Mouse (Mus musculus): ENCODE measurements around the gene Gm17268. TPM values are rescaled to one million over a fixed set of nuclear protein-coding genes. Genes with fewer than 3 reads are reported as not detected.

Gm17268 gene
- polyA plus RNA-seq, 1 experiment from 2014 or later: not detected

- no peaks in the 10 kb centered on the region for H3K27me3 ChIP-seq (ENCODE audit: control insufficient read depth, insufficient read depth, low read depth, low read length)
- no peak for ATAC-seq
- H3K4me2 ChIP-seq (ENCODE audit: low read length): no peak overlapping the region
- H3K9me3 ChIP-seq (replicated peaks; ENCODE audit: control insufficient read depth, low read length, poor library complexity, severe bottlenecking): no peaks in the 10 kb centered on the region
- H3K9ac ChIP-seq (ENCODE audit: low read depth, low read length): no peak overlapping the region
- H3K36me3 ChIP-seq (ENCODE audit: control insufficient read depth, insufficient read depth, low read length): no peaks in the 10 kb centered on the region
- no peaks in the 10 kb centered on the region for H3K4me1 ChIP-seq (ENCODE audit: control insufficient read depth, insufficient read depth, low read length)
- no peak overlapping the region for H3K27ac ChIP-seq (ENCODE audit: low read length)
- no peak overlapping the region for H3K4me3 ChIP-seq (ENCODE audit: low read depth, low read length)
Observed at GRCm38 (mm10) chr11:82019793-82020192, 18.6 kb downstream of the Gm17268 start.

GRCm38 (mm10) chr11:82019389-82019788 lies 19.0 kb downstream of the Gm17268 start:
- no peak for ATAC-seq

GRCm38 (mm10) chr11:82016181-82016780 lies 22.1 kb downstream of the Gm17268 start:
- no peak overlapping the region for H3K9ac ChIP-seq (ENCODE audit: low read depth, low read length)
- no peaks in the 10 kb centered on the region for H3K27me3 ChIP-seq (ENCODE audit: control insufficient read depth, insufficient read depth, low read depth, low read length)
- no peak for ATAC-seq
- no peaks in the 10 kb centered on the region for H3K9me3 ChIP-seq (replicated peaks; ENCODE audit: control insufficient read depth, low read length, poor library complexity, severe bottlenecking)
- H3K27ac ChIP-seq (ENCODE audit: low read length): no peak overlapping the region
- no peaks in the 10 kb centered on the region for H3K36me3 ChIP-seq (ENCODE audit: control insufficient read depth, insufficient read depth, low read length)
- H3K4me2 ChIP-seq (ENCODE audit: low read length): no peak overlapping the region
- no peaks in the 10 kb centered on the region for H3K4me1 ChIP-seq (ENCODE audit: control insufficient read depth, insufficient read depth, low read length)
- H3K4me3 ChIP-seq (ENCODE audit: low read depth, low read length): no peak overlapping the region
- 86% methylated on average over 3 of the region's 3 CpGs for WGBS

More at GRCm38 (mm10) chr11:82019389-82019788, 19.0 kb downstream of the Gm17268 start:
- WGBS: 70% methylated on average over 2 of the region's 2 CpGs
- no peak overlapping the region for H3K4me3 ChIP-seq (ENCODE audit: low read depth, low read length)
- no peaks in the 10 kb centered on the region for H3K36me3 ChIP-seq (ENCODE audit: control insufficient read depth, insufficient read depth, low read length)
- no peak overlapping the region for H3K9ac ChIP-seq (ENCODE audit: low read depth, low read length)
- no peaks in the 10 kb centered on the region for H3K9me3 ChIP-seq (replicated peaks; ENCODE audit: control insufficient read depth, low read length, poor library complexity, severe bottlenecking)
- H3K27me3 ChIP-seq (ENCODE audit: control insufficient read depth, insufficient read depth, low read depth, low read length): no peaks in the 10 kb centered on the region
- no peak overlapping the region for H3K27ac ChIP-seq (ENCODE audit: low read length)
- H3K4me2 ChIP-seq (ENCODE audit: low read length): no peak overlapping the region
- no peaks in the 10 kb centered on the region for H3K4me1 ChIP-seq (ENCODE audit: control insufficient read depth, insufficient read depth, low read length)

- Histone ChIP-seq H3K27ac (ENCODE audit: low read length) (no peak overlapping the region), H3K9ac (ENCODE audit: low read depth, low read length) (no peak overlapping the region), H3K4me2 (ENCODE audit: low read length) (no peak overlapping the region), H3K4me1 (ENCODE audit: control insufficient read depth, insufficient read depth, low read length) (no peaks in the 10 kb centered on the region), H3K36me3 (ENCODE audit: control insufficient read depth, insufficient read depth, low read length) (no peaks in the 10 kb centered on the region), H3K9me3 (replicated peaks; ENCODE audit: control insufficient read depth, low read length, poor library complexity, severe bottlenecking) (no peaks in the 10 kb centered on the region), H3K4me3 (ENCODE audit: low read depth, low read length) (no peak overlapping the region), H3K27me3 (ENCODE audit: control insufficient read depth, insufficient read depth, low read depth, low read length) (no peaks in the 10 kb centered on the region)
- 85% methylated on average over 2 of the region's 2 CpGs for WGBS
- ATAC-seq: no peak
Observed at GRCm38 (mm10) chr11:82015066-82015465, 23.3 kb downstream of the Gm17268 start.

GRCm38 (mm10) chr11:82013756-82014155 lies 24.6 kb downstream of the Gm17268 start:
- WGBS: 53% methylated on average over 1 of the region's 1 CpGs
- Histone ChIP-seq H3K9me3 (replicated peaks; ENCODE audit: control insufficient read depth, low read length, poor library complexity, severe bottlenecking) (no peaks in the 10 kb centered on the region), H3K27me3 (ENCODE audit: control insufficient read depth, insufficient read depth, low read depth, low read length) (no peaks in the 10 kb centered on the region), H3K36me3 (ENCODE audit: control insufficient read depth, insufficient read depth, low read length) (no peaks in the 10 kb centered on the region), H3K27ac (ENCODE audit: low read length) (no peak overlapping the region), H3K9ac (ENCODE audit: low read depth, low read length) (no peak overlapping the region), H3K4me1 (ENCODE audit: control insufficient read depth, insufficient read depth, low read length) (no peaks in the 10 kb centered on the region), H3K4me3 (ENCODE audit: low read depth, low read length) (no peak overlapping the region), H3K4me2 (ENCODE audit: low read length) (no peak overlapping the region)
- ATAC-seq: no peak

GRCm38 (mm10) chr11:82011411-82012193 lies 26.8 kb downstream of the Gm17268 start:
- Histone ChIP-seq H3K36me3 (ENCODE audit: control insufficient read depth, insufficient read depth, low read length) (no peaks in the 10 kb centered on the region), H3K27ac (ENCODE audit: low read length) (no peak overlapping the region), H3K9ac (ENCODE audit: low read depth, low read length) (no peak overlapping the region), H3K27me3 (ENCODE audit: control insufficient read depth, insufficient read depth, low read depth, low read length) (no peaks in the 10 kb centered on the region), H3K9me3 (replicated peaks; ENCODE audit: control insufficient read depth, low read length, poor library complexity, severe bottlenecking) (no peaks in the 10 kb centered on the region), H3K4me2 (ENCODE audit: low read length) (no peak overlapping the region), H3K4me3 (ENCODE audit: low read depth, low read length) (no peak overlapping the region), H3K4me1 (ENCODE audit: control insufficient read depth, insufficient read depth, low read length) (no peaks in the 10 kb centered on the region)
- ATAC-seq: no peak
- WGBS: 65% methylated on average over 8 of the region's 8 CpGs

GRCm38 (mm10) chr11:82010115-82010514 lies 28.2 kb downstream of the Gm17268 start:
- no peak for ATAC-seq
- no peaks in the 10 kb centered on the region for H3K36me3 ChIP-seq (ENCODE audit: control insufficient read depth, insufficient read depth, low read length)
- H3K4me2 ChIP-seq (ENCODE audit: low read length): no peak overlapping the region
- H3K27ac ChIP-seq (ENCODE audit: low read length): no peak overlapping the region
- no peak overlapping the region for H3K9ac ChIP-seq (ENCODE audit: low read depth, low read length)
- H3K4me3 ChIP-seq (ENCODE audit: low read depth, low read length): no peak overlapping the region
- no peaks in the 10 kb centered on the region for H3K9me3 ChIP-seq (replicated peaks; ENCODE audit: control insufficient read depth, low read length, poor library complexity, severe bottlenecking)
- no peaks in the 10 kb centered on the region for H3K4me1 ChIP-seq (ENCODE audit: control insufficient read depth, insufficient read depth, low read length)
- H3K27me3 ChIP-seq (ENCODE audit: control insufficient read depth, insufficient read depth, low read depth, low read length): no peaks in the 10 kb centered on the region
- WGBS: 90% methylated on average over 3 of the region's 3 CpGs

GRCm38 (mm10) chr11:82006796-82007423 lies 31.5 kb downstream of the Gm17268 start:
- no peak overlapping the region for H3K4me3 ChIP-seq (ENCODE audit: low read depth, low read length)
- no peaks in the 10 kb centered on the region for H3K36me3 ChIP-seq (ENCODE audit: control insufficient read depth, insufficient read depth, low read length)
- no peaks in the 10 kb centered on the region for H3K27me3 ChIP-seq (ENCODE audit: control insufficient read depth, insufficient read depth, low read depth, low read length)
- no peak overlapping the region for H3K27ac ChIP-seq (ENCODE audit: low read length)
- WGBS: 43% methylated on average over 12 of the region's 12 CpGs
- no peak for ATAC-seq
- H3K9ac ChIP-seq (ENCODE audit: low read depth, low read length): no peak overlapping the region
- no peak overlapping the region for H3K4me2 ChIP-seq (ENCODE audit: low read length)
- no peaks in the 10 kb centered on the region for H3K9me3 ChIP-seq (replicated peaks; ENCODE audit: control insufficient read depth, low read length, poor library complexity, severe bottlenecking)
- H3K4me1 ChIP-seq (ENCODE audit: control insufficient read depth, insufficient read depth, low read length): no peaks in the 10 kb centered on the region

GRCm38 (mm10) chr11:82004810-82005209 lies 33.6 kb downstream of the Gm17268 start:
- 74% methylated on average over 2 of the region's 2 CpGs for WGBS
- Histone ChIP-seq H3K27ac (ENCODE audit: low read length) (no peak overlapping the region), H3K36me3 (ENCODE audit: control insufficient read depth, insufficient read depth, low read length) (no peaks in the 10 kb centered on the region), H3K4me1 (ENCODE audit: control insufficient read depth, insufficient read depth, low read length) (no peaks in the 10 kb centered on the region), H3K4me3 (ENCODE audit: low read depth, low read length) (no peak overlapping the region), H3K4me2 (ENCODE audit: low read length) (no peak overlapping the region), H3K27me3 (ENCODE audit: control insufficient read depth, insufficient read depth, low read depth, low read length) (no peaks in the 10 kb centered on the region), H3K9ac (ENCODE audit: low read depth, low read length) (no peak overlapping the region), H3K9me3 (replicated peaks; ENCODE audit: control insufficient read depth, low read length, poor library complexity, severe bottlenecking) (no peaks in the 10 kb centered on the region)
- no peak for ATAC-seq
